Mouse (Mus musculus) limb, embryonic 14.5 days (tissue): ENCODE results near the gene 4930432K21Rik. TPM values are rescaled to one million over a fixed set of nuclear protein-coding genes. Genes with fewer than 3 reads are reported as not detected.

Source experiments
- ATAC-seq: fragments of 200-750 bp; cut with Nextera tagmentation; 2 replicates; pipeline ENCODE4 v1.8.0; 2017; ENCODE audit warnings: low read depth, moderate number of reproducible peaks, moderate TSS enrichment; ENCODE audit not compliant: low FRiP score
- DNase-seq: peaks from one replicate; pipeline ENCODE4 v3.0.0-alpha.2; 2015; ENCODE audit warnings: low spot score
- H3K27ac ChIP-seq: fragments of 300-500 bp; sonication (generic); replicated peaks from 2 replicates; pipeline ENCODE4 v1.5.1; 2014; ENCODE audit warnings: low read depth, mild to moderate bottlenecking, low read length, moderate library complexity, mixed read lengths
- H3K27me3 ChIP-seq: fragments of 300-500 bp; sonication (generic); 2 replicates; pipeline ENCODE4 v1.6.1; 2014; ENCODE audit warnings: low read length, mixed read lengths; ENCODE audit not compliant: control insufficient read depth, insufficient read depth
- H3K36me3 ChIP-seq: fragments of 300-500 bp; sonication (generic); 2 replicates; pipeline ENCODE4 v1.6.1; 2014; ENCODE audit warnings: mild to moderate bottlenecking, low read length, moderate library complexity, mixed read lengths; ENCODE audit not compliant: control insufficient read depth, insufficient read depth
- H3K4me1 ChIP-seq: fragments of 300-500 bp; sonication (generic); 2 replicates; pipeline ENCODE4 v1.6.1; 2014; ENCODE audit warnings: antibody characterized with exemption, low read length, mixed read lengths; ENCODE audit not compliant: control insufficient read depth, insufficient read depth
- H3K4me2 ChIP-seq: fragments of 300-500 bp; sonication (generic); replicated peaks from 2 replicates; pipeline ENCODE4 v1.6.1; 2014; ENCODE audit warnings: low read depth, mild to moderate bottlenecking, low read length, moderate library complexity; ENCODE audit not compliant: severe bottlenecking
- H3K4me3 ChIP-seq: fragments of 300-500 bp; sonication (generic); replicated peaks from 2 replicates; pipeline ENCODE4 v1.5.1; 2014; ENCODE audit warnings: low read length
- H3K9ac ChIP-seq: fragments of 300-500 bp; sonication (generic); 2 replicates; pipeline ENCODE4 v1.6.1; 2014; ENCODE audit warnings: mild to moderate bottlenecking, low read depth, low read length, moderate library complexity; ENCODE audit not compliant: severe bottlenecking
- H3K9me3 ChIP-seq: fragments of 300-500 bp; sonication (generic); 2 replicates; pipeline ENCODE4 v1.6.1; 2016; ENCODE audit warnings: low read length; ENCODE audit not compliant: control insufficient read depth
- POLR2A ChIP-seq: fragments of 200-500 bp; IDR thresholded peaks from 2 replicates; pipeline ENCODE4 v1.8.0; 2012; ENCODE audit warnings: inconsistent platforms, mild to moderate bottlenecking, moderate library complexity, borderline replicate concordance; ENCODE audit not compliant: insufficient read depth, insufficient read length; ENCODE audit errors: extremely low read depth
- WGBS: fragments of 180-500 bp; shearing (Covaris S2); extraction: QIAGEN DNeasy Blood & Tissue Kit; methylation state at CpG from one replicate; pipeline ENCODE4 v1.1.7; 2014; 5-methylcytosine and 5-hydroxymethylcytosine counted together
- polyA plus RNA-seq, 2 experiments: library from polyadenylated mRNA; depleted of rRNA in 1 of 2; stranded (reverse) in 1 of 2; unstranded in 1 of 2; fragments of >200 nt; fragmentation: Nextera tagmentation in 1 of 2; extraction: Ambion mirVana in 1 of 2; gene quantifications; 2 replicates each; pipeline versions ENCODE4 v1.2.1 to v1.2.3; 2012 to 2014

4930432K21Rik gene
- polyA plus RNA-seq, 2 experiments: 0.72 to 1.7 TPM

DNA sequence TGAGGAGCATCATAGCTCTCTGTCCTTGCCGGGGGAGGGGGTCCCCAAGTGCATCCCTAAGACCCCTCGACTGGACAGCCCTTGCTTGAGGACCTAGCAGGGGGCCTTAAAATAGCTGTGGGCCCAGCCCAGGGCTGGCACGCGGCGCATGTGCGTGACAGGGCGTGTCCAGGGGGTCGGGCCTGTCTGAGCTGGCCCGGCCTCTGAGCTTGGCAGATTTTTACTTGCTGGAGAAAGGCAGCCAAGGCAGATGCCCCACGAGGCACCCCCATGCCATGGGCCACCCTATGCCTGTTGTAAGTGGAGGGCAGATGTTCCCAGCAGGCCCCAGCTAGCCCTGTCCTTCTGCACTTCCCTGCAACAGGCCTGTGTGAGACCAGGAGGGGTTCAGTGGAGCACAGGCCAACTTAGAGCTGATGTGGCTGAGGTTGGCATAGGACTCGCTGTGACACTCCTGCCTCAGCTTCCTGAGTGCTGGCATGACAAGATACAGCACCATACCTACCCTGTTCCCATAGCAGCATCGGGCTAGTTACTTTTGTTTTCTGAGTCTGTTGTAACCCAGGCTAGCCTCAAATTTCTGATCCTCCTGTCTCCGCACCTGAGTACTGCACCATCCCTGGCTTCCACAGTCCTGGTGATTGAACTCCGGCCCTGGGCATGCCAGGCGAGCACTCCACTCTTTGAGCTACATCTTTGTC lies 53.9 kb downstream of the 4930432K21Rik start:
- peaks cover 48% of the 10 kb centered on the region for H3K4me1 ChIP-seq
- H3K27me3 ChIP-seq: no peaks in the 10 kb centered on the region
- WGBS: 42% methylated on average over 13 of the region's 15 CpGs
- H3K9me3 ChIP-seq: no peaks in the 10 kb centered on the region
- H3K4me2 ChIP-seq: peak overlapping the region; percentile 96
- H3K4me3 ChIP-seq: peak overlapping the region; percentile 77
- no peak for TF ChIP-seq POLR2A
- peaks cover 18% of the 10 kb centered on the region for H3K36me3 ChIP-seq
- peak overlapping the region; percentile 90 for H3K9ac ChIP-seq
- no peak for ATAC-seq
- peak overlapping the region; percentile 99 for H3K27ac ChIP-seq
- peak; percentile 42 for DNase-seq

DNA sequence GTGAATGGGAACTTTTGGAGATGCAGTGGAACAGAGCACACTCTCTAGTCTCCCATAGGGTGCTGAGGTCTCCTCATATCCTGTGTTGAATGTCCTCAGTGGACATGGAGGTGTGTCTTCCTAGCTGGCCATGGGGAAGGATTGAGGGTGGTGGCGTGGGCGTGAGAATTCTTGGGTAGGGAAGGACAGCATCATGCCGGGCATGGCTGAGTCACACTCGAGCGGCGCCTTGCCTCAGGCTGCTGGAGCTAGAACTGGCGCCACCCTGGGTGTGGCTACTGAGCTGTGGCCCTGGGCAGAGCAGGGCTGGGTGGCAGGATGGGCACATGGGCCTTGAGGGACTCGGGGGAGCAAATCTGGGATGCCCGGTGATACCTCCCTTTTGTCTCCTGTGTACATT lies 54.6 kb downstream of the 4930432K21Rik start:
- no peak for DNase-seq
- no peak for ATAC-seq
- Histone ChIP-seq H3K27ac (peak overlapping the region; percentile 99), H3K4me1 (peaks cover 51% of the 10 kb centered on the region), H3K36me3 (peaks cover 26% of the 10 kb centered on the region), H3K9me3 (no peaks in the 10 kb centered on the region), H3K4me3 (peak overlapping the region; percentile 77), H3K27me3 (no peaks in the 10 kb centered on the region), H3K9ac (0 out of 2 replicates have a peak overlapping the region, but pooled peaks have one; percentile 90), H3K4me2 (peak overlapping the region; percentile 96)
- WGBS: 87% methylated on average over 9 of the region's 9 CpGs
- TF ChIP-seq POLR2A: no peak

DNA sequence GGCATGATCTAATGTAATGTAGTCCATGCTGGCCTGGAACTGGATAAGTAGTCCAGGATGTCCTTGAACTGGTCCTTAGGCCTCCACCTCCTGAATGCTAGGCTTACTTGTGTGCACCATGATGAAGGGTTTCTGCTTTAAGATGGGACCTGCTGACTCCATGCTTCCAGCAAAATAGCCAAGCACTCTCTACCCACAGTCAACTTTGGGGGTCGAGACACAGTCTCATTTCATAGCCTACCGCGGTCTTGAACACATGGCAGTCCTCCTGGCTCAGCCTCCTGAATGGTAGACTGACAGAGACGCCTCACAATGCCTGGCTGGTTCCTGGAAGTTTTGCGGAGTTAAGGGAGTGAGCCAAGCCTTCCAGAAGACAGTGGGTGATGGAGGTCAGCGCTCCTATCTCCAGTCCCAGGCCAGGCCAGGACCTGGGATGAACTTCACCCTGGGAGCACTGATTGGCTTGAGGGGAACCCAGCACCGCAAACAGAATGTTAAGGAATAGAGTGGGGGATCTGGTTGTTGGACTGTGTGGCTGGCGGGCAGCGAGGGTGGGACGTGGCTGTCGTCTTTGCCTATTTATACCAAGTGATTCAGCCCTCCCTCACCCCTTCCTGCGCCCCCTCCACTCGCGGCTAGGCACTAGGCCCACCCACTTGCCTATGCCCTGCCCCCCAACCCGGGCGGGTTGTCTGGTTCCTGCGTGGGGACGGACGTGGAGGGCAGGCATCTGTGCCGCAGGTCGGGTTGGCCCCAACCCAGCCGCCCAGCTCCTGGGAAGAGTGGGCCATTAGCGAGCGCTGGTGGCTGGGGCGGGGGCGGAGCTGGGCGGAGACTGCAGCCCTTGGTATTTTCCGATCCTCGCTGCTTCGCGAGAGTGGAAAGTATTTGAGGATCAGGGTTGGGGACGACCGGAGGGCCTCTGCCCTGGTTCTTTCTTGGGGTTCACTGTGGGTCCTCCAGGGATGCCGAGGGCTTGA lies 55.4 kb downstream of the 4930432K21Rik start:
- no peak; the same call in 1 of the 2 replicates for TF ChIP-seq POLR2A
- 7% methylated on average over 33 of the region's 34 CpGs for whole genome bisulfite sequencing
- ATAC-seq (peak; percentile 67), DNase-seq (peak; percentile 86)
- no peaks in the 10 kb centered on the region for H3K9me3 ChIP-seq
- peaks cover 32% of the 10 kb centered on the region for H3K36me3 ChIP-seq
- H3K4me2 ChIP-seq: peak overlapping the region; percentile 96
- H3K4me1 ChIP-seq: peaks cover 51% of the 10 kb centered on the region
- no peaks in the 10 kb centered on the region for H3K27me3 ChIP-seq
- H3K4me3 ChIP-seq: peak overlapping the region; percentile 77
- H3K27ac ChIP-seq: peak overlapping the region; percentile 99
- peak overlapping the region; percentile 59 for H3K9ac ChIP-seq

DNA sequence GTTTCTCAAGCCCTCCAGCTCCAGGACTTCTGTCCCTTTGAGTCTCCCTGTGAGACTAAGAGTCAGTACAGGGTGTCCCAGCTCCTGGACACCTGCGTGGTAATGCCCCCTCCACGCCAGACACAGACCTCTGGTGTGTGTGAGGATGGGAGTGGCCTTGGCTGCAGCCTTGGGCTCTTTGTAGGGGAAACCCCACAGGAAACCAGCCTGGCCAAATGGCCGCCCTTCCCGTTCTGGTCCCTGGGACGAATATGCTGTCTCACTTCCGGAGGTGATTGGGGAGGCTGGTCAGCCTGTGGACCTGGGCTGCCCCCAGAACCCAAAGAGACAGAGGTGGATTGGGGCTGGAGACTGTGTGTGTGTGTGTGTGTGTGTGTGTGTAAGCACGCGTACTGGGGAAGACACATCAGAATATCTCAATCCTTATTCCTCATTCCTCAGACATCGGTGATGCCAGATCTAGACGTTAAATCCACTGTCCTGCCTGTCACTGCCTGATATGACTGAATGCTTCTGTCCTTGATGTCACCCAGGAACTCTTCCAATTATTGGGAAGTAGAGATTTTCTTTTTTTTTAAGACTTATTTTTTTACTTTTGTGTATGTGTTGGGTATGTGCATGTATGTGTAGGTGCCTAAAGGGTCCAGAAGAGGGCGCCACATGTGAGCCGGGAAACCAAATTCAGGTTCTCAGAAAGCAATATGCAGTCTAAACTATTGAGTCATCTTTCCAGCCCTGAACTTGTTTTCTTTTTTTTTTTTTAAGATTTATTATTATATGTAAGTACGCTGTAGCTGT lies 56.3 kb downstream of the 4930432K21Rik start:
- DNase-seq (peak; percentile 35), ATAC-seq (peak; percentile 2; the same call in 1 of the 2 replicates)
- Histone ChIP-seq H3K4me1 (peaks cover 42% of the 10 kb centered on the region), H3K4me3 (peak overlapping the region; percentile 77), H3K36me3 (peaks cover 42% of the 10 kb centered on the region), H3K27me3 (no peaks in the 10 kb centered on the region), H3K9ac (peak overlapping the region; percentile 59), H3K27ac (peak overlapping the region; percentile 99), H3K9me3 (no peaks in the 10 kb centered on the region), H3K4me2 (peak overlapping the region; percentile 96)
- no peak for TF ChIP-seq POLR2A
- 49% methylated on average over 13 of the region's 13 CpGs for WGBS

DNA sequence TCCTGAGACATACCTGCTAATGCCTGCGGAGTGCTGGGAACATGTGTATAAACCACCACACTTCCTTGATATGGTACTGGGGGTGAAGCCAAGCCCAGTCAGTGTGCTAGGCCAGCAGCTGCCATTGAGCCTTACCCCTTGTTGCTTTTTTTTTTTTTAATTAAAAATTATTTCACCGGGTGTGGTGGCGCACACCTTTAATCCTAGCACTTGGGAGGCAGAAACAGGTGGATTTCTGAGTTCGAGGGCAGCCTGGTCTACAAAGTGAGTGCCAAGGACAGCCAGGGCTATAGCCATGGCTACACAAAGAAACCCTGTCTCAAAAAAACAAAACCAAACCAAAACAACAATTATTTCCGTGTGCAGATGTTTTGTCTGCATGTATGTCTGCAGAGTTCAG lies 57.2 kb downstream of the 4930432K21Rik start:
- no peak for TF ChIP-seq POLR2A
- Histone ChIP-seq H3K9ac (no peak overlapping the region), H3K27ac (no peak overlapping the region), H3K4me2 (no peak overlapping the region), H3K4me1 (peaks cover 33% of the 10 kb centered on the region), H3K27me3 (no peaks in the 10 kb centered on the region), H3K36me3 (peaks cover 51% of the 10 kb centered on the region), H3K4me3 (no peak overlapping the region), H3K9me3 (no peaks in the 10 kb centered on the region)
- WGBS: 96% methylated on average over 5 of the region's 5 CpGs
- DNase-seq (no peak), ATAC-seq (no peak)
